20 mouse cellular contexts compared by ENCODE assay signal in genomic region chr12:76770841-76771500, GRCm38 (mm10). TPM values are rescaled to one million over a fixed set of nuclear protein-coding genes. Genes with fewer than 3 reads are reported as not detected.
"Had no signal": no experiment of that assay in that cellular context is flagged by ENCODE, and none has a peak within 500 bp of the region (broad histone marks: within the 10 kb centered on the region; RNA-seq: fewer than 3 reads in every experiment).

No protein-coding gene starts in this region.

- H3K27me3 ChIP-seq: neural tube, embryonic 13.5 days; neural tube, embryonic 15.5 days; stomach, embryonic 15.5 days had no signal

- H3K27ac ChIP-seq: neural tube, embryonic 13.5 days; neural tube, embryonic 15.5 days; stomach, embryonic 15.5 days; stomach, postnatal 0 days had no signal

- H3K36me3 ChIP-seq: neural tube, embryonic 13.5 days; neural tube, embryonic 15.5 days; stomach, embryonic 15.5 days had no signal

- H3K9ac ChIP-seq: neural tube, embryonic 13.5 days; neural tube, embryonic 15.5 days; stomach, embryonic 15.5 days had no signal

- H3K4me2 ChIP-seq: neural tube, embryonic 13.5 days; neural tube, embryonic 15.5 days; stomach, embryonic 15.5 days had no signal

- DNase-seq: retina, postnatal 1 day; right cerebral cortex, adult 18-20 months; right cerebral cortex, postnatal 14 days; right cerebral cortex, postnatal 25 days; right cerebral cortex, postnatal 4 days; spleen, adult 18-20 months; thymus, adult 18-20 months; thymus, adult 2 months; thymus, postnatal 14 days; thymus, postnatal 25 days; thymus, postnatal 36 days; thymus, postnatal 4 days had no signal

- H3K9me3 ChIP-seq: neural tube, embryonic 13.5 days; neural tube, embryonic 15.5 days; stomach, embryonic 15.5 days had no signal

- H3K4me3 ChIP-seq: neural tube, embryonic 13.5 days; neural tube, embryonic 15.5 days; stomach, embryonic 15.5 days had no signal

RNA-seq across cellular contexts. Expression of gene Gpx2, which starts 24.4 kb away (rescaled TPM):
- total RNA-seq: neutrophil, adult 5-6 weeks had no signal
- polyA plus RNA-seq: neural tube, embryonic 14.5 days; spleen, adult 2 months; testis, adult 2 months had no signal

RNA-seq across cellular contexts. Expression of gene Rab15, which starts 51.7 kb away (rescaled TPM):
- total RNA-seq: neutrophil, adult 5-6 weeks had no signal
